Mouse (Mus musculus) forebrain, embryonic 15.5 days (tissue): ENCODE measurements around the gene Lrsam1. TPM values are rescaled to one million over a fixed set of nuclear protein-coding genes. Genes with fewer than 3 reads are reported as not detected.

Experiments used
- polyA plus RNA-seq: library from polyadenylated mRNA; unstranded; fragments of >200 nt; fragmentation: Nextera tagmentation; extraction: Ambion mirVana; gene quantifications from 2 replicates; pipeline ENCODE4 v1.2.1, GENCODE M21; 2015

Gene Lrsam1
- polyA plus RNA-seq, 1 experiment from 2014 or later = 17.8 TPM

Other genes starting within 250 kb of the Lrsam1 start
- gene Cdk9, start 248.5 kb downstream of the Lrsam1 start, polyA plus RNA-seq = 88.0 and 98.2 TPM in 2 replicates
- gene Sh2d3c, start 240.6 kb downstream of the Lrsam1 start, polyA plus RNA-seq = 39.5 and 39.7 TPM in 2 replicates
- gene 6330409D20Rik, start 220.6 kb downstream of the Lrsam1 start, polyA plus RNA-seq = 2.4 and 2.7 TPM in 2 replicates
- 63.2 and 66.3 TPM in 2 replicates for gene Tor2a, start 204.4 kb downstream of the Lrsam1 start, polyA plus RNA-seq
- gene Ttc16, start 186.0 kb downstream of the Lrsam1 start, polyA plus RNA-seq = 0.61 and 0.66 TPM in 2 replicates
- 4.8 and 6.6 TPM in 2 replicates for gene Ptrh1, start 185.8 kb downstream of the Lrsam1 start, polyA plus RNA-seq
- 0.61 and 1.0 TPM in 2 replicates for gene Cfap157, start 177.2 kb downstream of the Lrsam1 start, polyA plus RNA-seq
- 191 and 197 TPM in 2 replicates for gene Stxbp1, start 114.4 kb downstream of the Lrsam1 start, polyA plus RNA-seq
- 33.5 TPM in 2 replicates for gene Fam129b, start 85.5 kb downstream of the Lrsam1 start, polyA plus RNA-seq
- 96.9 and 99.7 TPM in 2 replicates for gene Rpl12, start 55 bp downstream of the Lrsam1 start, polyA plus RNA-seq
- gene Slc2a8, start 20.5 kb upstream of the Lrsam1 start, polyA plus RNA-seq = 20.9 and 21.3 TPM in 2 replicates
- 21.6 and 28.1 TPM in 2 replicates for gene Garnl3, start 170.0 kb upstream of the Lrsam1 start, polyA plus RNA-seq